Mouse (Mus musculus): ENCODE measurements around the gene AC124502.3. TPM values are rescaled to one million over a fixed set of nuclear protein-coding genes. Genes with fewer than 3 reads are reported as not detected.

AC124502.3 gene
- polyA plus RNA-seq, 1 experiment, result 0.98 TPM

- Histone ChIP-seq H3K36me3 (ENCODE audit: control insufficient read depth, insufficient read depth, low read length) (no peaks in the 10 kb centered on the region), H3K4me1 (ENCODE audit: control insufficient read depth, insufficient read depth, low read length) (peaks cover 10% of the 10 kb centered on the region), H3K4me3 (ENCODE audit: control insufficient read depth, low read depth, low read length) (no peak overlapping the region), H3K27ac (ENCODE audit: control insufficient read depth, insufficient read depth, low read depth, low read length) (no peak overlapping the region), H3K27me3 (ENCODE audit: control insufficient read depth, insufficient read depth, low read length) (no peaks in the 10 kb centered on the region)
- no peak for TF ChIP-seq POLR2A (IDR thresholded peaks at IDR 0.05; ENCODE audit: control insufficient read depth, low read depth, low read length)
- no peak for TF ChIP-seq CTCF (IDR thresholded peaks at IDR 0.05; ENCODE audit: control insufficient read depth, insufficient read depth, insufficient replicate concordance, low read depth, low read length)
These were observed 22.4 kb upstream of the AC124502.3 start for GRCm38 (mm10) chr19:5016221-5016742.

- peaks cover 10% of the 10 kb centered on the region for H3K4me1 ChIP-seq (ENCODE audit: control insufficient read depth, insufficient read depth, low read length)
- no peak overlapping the region for H3K27ac ChIP-seq (ENCODE audit: control insufficient read depth, insufficient read depth, low read depth, low read length)
- H3K4me3 ChIP-seq (ENCODE audit: control insufficient read depth, low read depth, low read length), result no peak overlapping the region
- no peaks in the 10 kb centered on the region for H3K27me3 ChIP-seq (ENCODE audit: control insufficient read depth, insufficient read depth, low read length)
- TF ChIP-seq CTCF (IDR thresholded peaks at IDR 0.05; ENCODE audit: control insufficient read depth, insufficient read depth, insufficient replicate concordance, low read depth, low read length) (peak; percentile 76; the same call in 1 of the 2 replicates), POLR2A (IDR thresholded peaks at IDR 0.05; ENCODE audit: control insufficient read depth, low read depth, low read length) (no peak)
- H3K36me3 ChIP-seq (ENCODE audit: control insufficient read depth, insufficient read depth, low read length), result no peaks in the 10 kb centered on the region
These were observed 21.9 kb upstream of the AC124502.3 start for GRCm38 (mm10) chr19:5016782-5017181.

- Histone ChIP-seq H3K27ac (ENCODE audit: control insufficient read depth, insufficient read depth, low read depth, low read length) (no peak overlapping the region), H3K36me3 (ENCODE audit: control insufficient read depth, insufficient read depth, low read length) (no peaks in the 10 kb centered on the region), H3K27me3 (ENCODE audit: control insufficient read depth, insufficient read depth, low read length) (no peaks in the 10 kb centered on the region), H3K4me1 (ENCODE audit: control insufficient read depth, insufficient read depth, low read length) (peaks cover 10% of the 10 kb centered on the region), H3K4me3 (ENCODE audit: control insufficient read depth, low read depth, low read length) (no peak overlapping the region)
- TF ChIP-seq CTCF (IDR thresholded peaks at IDR 0.05; ENCODE audit: control insufficient read depth, insufficient read depth, insufficient replicate concordance, low read depth, low read length) (no peak), POLR2A (IDR thresholded peaks at IDR 0.05; ENCODE audit: control insufficient read depth, low read depth, low read length) (no peak)
These were observed 21.1 kb upstream of the AC124502.3 start for GRCm38 (mm10) chr19:5017611-5018010.

GRCm38 (mm10) chr19:5018191-5018590, 20.5 kb upstream of the AC124502.3 start:
- H3K27ac ChIP-seq (ENCODE audit: control insufficient read depth, insufficient read depth, low read depth, low read length), result no peak overlapping the region
- H3K27me3 ChIP-seq (ENCODE audit: control insufficient read depth, insufficient read depth, low read length), result no peaks in the 10 kb centered on the region
- H3K4me1 ChIP-seq (ENCODE audit: control insufficient read depth, insufficient read depth, low read length), result peaks cover 10% of the 10 kb centered on the region
- no peaks in the 10 kb centered on the region for H3K36me3 ChIP-seq (ENCODE audit: control insufficient read depth, insufficient read depth, low read length)
- H3K4me3 ChIP-seq (ENCODE audit: control insufficient read depth, low read depth, low read length), result no peak overlapping the region
- TF ChIP-seq CTCF (IDR thresholded peaks at IDR 0.05; ENCODE audit: control insufficient read depth, insufficient read depth, insufficient replicate concordance, low read depth, low read length), result no peak
- no peak for TF ChIP-seq POLR2A (IDR thresholded peaks at IDR 0.05; ENCODE audit: control insufficient read depth, low read depth, low read length)

GRCm38 (mm10) chr19:5021416-5021815, 17.3 kb upstream of the AC124502.3 start:
- Histone ChIP-seq H3K4me1 (ENCODE audit: control insufficient read depth, insufficient read depth, low read length) (peaks cover 15% of the 10 kb centered on the region), H3K36me3 (ENCODE audit: control insufficient read depth, insufficient read depth, low read length) (no peaks in the 10 kb centered on the region), H3K27ac (ENCODE audit: control insufficient read depth, insufficient read depth, low read depth, low read length) (no peak overlapping the region), H3K27me3 (ENCODE audit: control insufficient read depth, insufficient read depth, low read length) (no peaks in the 10 kb centered on the region), H3K4me3 (ENCODE audit: control insufficient read depth, low read depth, low read length) (no peak overlapping the region)
- TF ChIP-seq CTCF (IDR thresholded peaks at IDR 0.05; ENCODE audit: control insufficient read depth, insufficient read depth, insufficient replicate concordance, low read depth, low read length), result no peak
- no peak for TF ChIP-seq POLR2A (IDR thresholded peaks at IDR 0.05; ENCODE audit: control insufficient read depth, low read depth, low read length)

- peak within 1 kb of the TSS; percentile 86 for H3K4me3 ChIP-seq (ENCODE audit: control insufficient read depth, low read depth, low read length)
- H3K27me3 ChIP-seq (ENCODE audit: control insufficient read depth, insufficient read depth, low read length), result no peaks in the 10 kb centered on the region
- H3K4me1 ChIP-seq (ENCODE audit: control insufficient read depth, insufficient read depth, low read length), result peaks cover 10% of the 10 kb centered on the region
- H3K27ac ChIP-seq (ENCODE audit: control insufficient read depth, insufficient read depth, low read depth, low read length), result no peak within 1 kb of the TSS
- TF ChIP-seq CTCF (IDR thresholded peaks at IDR 0.05; ENCODE audit: control insufficient read depth, insufficient read depth, insufficient replicate concordance, low read depth, low read length), result no peak
- TF ChIP-seq POLR2A (IDR thresholded peaks at IDR 0.05; ENCODE audit: control insufficient read depth, low read depth, low read length), result peak; percentile 43
- no peaks in the 10 kb centered on the region for H3K36me3 ChIP-seq (ENCODE audit: control insufficient read depth, insufficient read depth, low read length)
These were observed 14.8 kb upstream of the AC124502.3 start, which contains the start of gene Slc29a2 for GRCm38 (mm10) chr19:5023621-5024479. Gene Slc29a2, plus strand, starts transcription at chr19:5023860.

- Histone ChIP-seq H3K36me3 (ENCODE audit: control insufficient read depth, insufficient read depth, low read length) (no peaks in the 10 kb centered on the region), H3K27me3 (ENCODE audit: control insufficient read depth, insufficient read depth, low read length) (no peaks in the 10 kb centered on the region), H3K27ac (ENCODE audit: control insufficient read depth, insufficient read depth, low read depth, low read length) (no peak overlapping the region), H3K4me1 (ENCODE audit: control insufficient read depth, insufficient read depth, low read length) (peaks cover 10% of the 10 kb centered on the region), H3K4me3 (ENCODE audit: control insufficient read depth, low read depth, low read length) (no peak overlapping the region)
- TF ChIP-seq CTCF (IDR thresholded peaks at IDR 0.05; ENCODE audit: control insufficient read depth, insufficient read depth, insufficient replicate concordance, low read depth, low read length), result no peak
- TF ChIP-seq POLR2A (IDR thresholded peaks at IDR 0.05; ENCODE audit: control insufficient read depth, low read depth, low read length), result no peak
These were observed 12.6 kb upstream of the AC124502.3 start for GRCm38 (mm10) chr19:5026111-5026510.
